ENCODE assay signal across 15 mouse cellular contexts in genomic region chr11:64220888-64221287, GRCm38 (mm10).
A peak's percentile ranks its signal among the peaks of the same experiment; 100 is the strongest.
DNase-seq lines count a peak whose midpoint lies in the region; TF ChIP-seq lines count a peak whose summit lies in the region.
"Had no signal": no experiment of that assay in that cellular context is flagged by ENCODE, and none has a peak within 500 bp of the region (broad histone marks: within the 10 kb centered on the region; RNA-seq: fewer than 3 reads in every experiment).

No protein-coding gene starts in this region.

- H3K36me3 ChIP-seq in CH12.LX (replicated peaks in 1 of 2; ENCODE audit: control insufficient read depth in 1 of 2, insufficient read depth in 1 of 2, low read length in 1 of 2) = no peaks in the 10 kb centered on the region
- H3K36me3 ChIP-seq: heart, embryonic 13.5 days; neural tube, embryonic 15.5 days had no signal

- H3K9ac ChIP-seq in CH12.LX (ENCODE audit: insufficient read depth, low read depth) = no peak overlapping the region
- H3K9ac ChIP-seq: forebrain, postnatal 0 days; heart, embryonic 13.5 days; neural tube, embryonic 15.5 days had no signal

- no peak for DNase-seq in layer of hippocampus, adult 2 months (ENCODE audit: low spot score in 2 of 2)
- no peak for DNase-seq in layer of hippocampus, adult 9-10 months (ENCODE audit: low spot score)
- DNase-seq in 416B (ENCODE audit: low read depth) = peak; percentile 31
- DNase-seq in CH12.LX (ENCODE audit: extremely low read depth) = no peak
- DNase-seq in ZHBTc4 (ENCODE audit: low read depth, low spot score) = peak; percentile 47
- DNase-seq in neural tube, embryonic 10.5 days (ENCODE audit: extremely low spot score, low spot score) = no peak
- DNase-seq in left cerebral cortex, adult 8-10 months (ENCODE audit: low spot score in 2 of 2) = no peak
- DNase-seq: adrenal gland, postnatal 14 days; cerebellum, adult 9-10 months; forebrain, postnatal 0 days; gastrocnemius, postnatal 25 days; kidney, adult 18-20 months had no signal

- in situ Hi-C loops in CH12.LX (cut with MboI; ENCODE audit: low pct_ligation_motif_present, low pct_unique_long_range_greater_than_20kb, low sequenced_read_pairs) = loop anchor here (10.0 kb wide), 1 partner anchor 296 kb away; the partner anchor contains the start of gene Hs3st3b1

- peak; percentile 44 for TF ChIP-seq RAD21 in CH12.LX (IDR thresholded peaks at IDR 0.05; ENCODE audit: low read depth, low read length)

- H3K79me2 ChIP-seq in CH12.LX (replicated peaks; ENCODE audit: control insufficient read depth, extremely low read depth, insufficient read depth, poor library complexity, severe bottlenecking) = no peaks in the 10 kb centered on the region

- H3K27me3 ChIP-seq in CH12.LX (replicated peaks) = no peaks in the 10 kb centered on the region
- H3K27me3 ChIP-seq: neural tube, embryonic 15.5 days had no signal

- H3K9me3 ChIP-seq in CH12.LX (replicated peaks; ENCODE audit: low read length) = peaks cover 8% of the 10 kb centered on the region
- H3K9me3 ChIP-seq: neural tube, embryonic 15.5 days had no signal

- TF ChIP-seq EP300 in CH12.LX (IDR thresholded peaks at IDR 0.05; ENCODE audit: low read length) = no peak

- no peak overlapping the region for H3K27ac ChIP-seq in layer of hippocampus, adult 2 months
- no peak overlapping the region for H3K27ac ChIP-seq in CH12.LX (ENCODE audit: insufficient read depth, low read depth)
- H3K27ac ChIP-seq: heart, embryonic 13.5 days; neural tube, embryonic 15.5 days had no signal

- TF ChIP-seq POLR2A in CH12.LX (IDR thresholded peaks at IDR 0.05; ENCODE audit: low read depth, low read length) = no peak

- dilution Hi-C loops in CH12.LX (cut with MboI; ENCODE audit: extremely low pct_ligation_motif_present, extremely low pct_unique_long_range_greater_than_20kb, low sequenced_read_pairs) = no loop called here

- TF ChIP-seq CTCF in layer of hippocampus, adult 2 months (conservative IDR thresholded peaks at IDR 0.05) = peak; percentile 47
- TF ChIP-seq CTCF in CH12.LX (conservative IDR thresholded peaks at IDR 0.05 in 1 of 2, IDR thresholded peaks at IDR 0.05 in 1 of 2; ENCODE audit: low read depth in 2 of 2, low read length in 2 of 2) = peak; percentile 5 to 55; a peak in 2 of 4 replicates

- H3K4me1 ChIP-seq in CH12.LX (ENCODE audit: control insufficient read depth in 1 of 2, insufficient read depth in 2 of 2) = peaks cover 0 to 34% of the 10 kb centered on the region in 2 experiments; a peak in 2 of 4 replicates
- H3K4me1 ChIP-seq: heart, embryonic 13.5 days; neural tube, embryonic 15.5 days had no signal

- no peak overlapping the region for H3K4me3 ChIP-seq in layer of hippocampus, adult 2 months
- no peak overlapping the region for H3K4me3 ChIP-seq in CH12.LX (replicated peaks in 1 of 3; ENCODE audit: low read depth in 2 of 3, low read length in 2 of 3, poor library complexity in 1 of 3)
- H3K4me3 ChIP-seq: erythroblast, embryonic 14.5 days; heart, embryonic 13.5 days; neural tube, embryonic 15.5 days had no signal

- no peak overlapping the region for H3K4me2 ChIP-seq in CH12.LX (ENCODE audit: insufficient read depth, low read depth, poor library complexity, severe bottlenecking)
- H3K4me2 ChIP-seq: heart, embryonic 13.5 days; neural tube, embryonic 15.5 days had no signal

TF ChIP-seq in CH12.LX, 34 proteins besides CTCF, POLR2A, EP300 and RAD21:
- TF ChIP-seq PAX5 (IDR thresholded peaks at IDR 0.05; ENCODE audit: low read length) = no peak
- TF ChIP-seq ZKSCAN1 (IDR thresholded peaks at IDR 0.05; ENCODE audit: borderline replicate concordance, low read depth, low read length) = no peak
- no peak for TF ChIP-seq CHD2 (IDR thresholded peaks at IDR 0.05; ENCODE audit: low read length)
- TF ChIP-seq SMC3 (IDR thresholded peaks at IDR 0.05; ENCODE audit: low read depth, low read length) = peak; percentile 50

Comparison
In these comparisons a context has a peak if more than half of its experiments do, and no peak if none do; other contexts are left out.
1. DNase-seq: peak in 416B (single experiment) and ZHBTc4 (single experiment); none in layer of hippocampus, adult 2 months (0 of 2), layer of hippocampus, adult 9-10 months (single experiment), CH12.LX (single experiment), neural tube, embryonic 10.5 days (single experiment) and left cerebral cortex, adult 8-10 months (0 of 2).